Mouse (Mus musculus) G1E (cell line): ENCODE measurements around the gene Clic4.

ENCODE experiments used
- CTCF ChIP-seq: IDR thresholded peaks from 2 replicates; pipeline ENCODE4 v1.5.1; 2012; ENCODE audit warnings: low read depth, low read length, inconsistent platforms, mixed read lengths
- GATA2 ChIP-seq: IDR thresholded peaks from 2 replicates; pipeline ENCODE4 v1.6.1; 2012; ENCODE audit warnings: low read depth, low read length, inconsistent platforms, borderline replicate concordance

DNA sequence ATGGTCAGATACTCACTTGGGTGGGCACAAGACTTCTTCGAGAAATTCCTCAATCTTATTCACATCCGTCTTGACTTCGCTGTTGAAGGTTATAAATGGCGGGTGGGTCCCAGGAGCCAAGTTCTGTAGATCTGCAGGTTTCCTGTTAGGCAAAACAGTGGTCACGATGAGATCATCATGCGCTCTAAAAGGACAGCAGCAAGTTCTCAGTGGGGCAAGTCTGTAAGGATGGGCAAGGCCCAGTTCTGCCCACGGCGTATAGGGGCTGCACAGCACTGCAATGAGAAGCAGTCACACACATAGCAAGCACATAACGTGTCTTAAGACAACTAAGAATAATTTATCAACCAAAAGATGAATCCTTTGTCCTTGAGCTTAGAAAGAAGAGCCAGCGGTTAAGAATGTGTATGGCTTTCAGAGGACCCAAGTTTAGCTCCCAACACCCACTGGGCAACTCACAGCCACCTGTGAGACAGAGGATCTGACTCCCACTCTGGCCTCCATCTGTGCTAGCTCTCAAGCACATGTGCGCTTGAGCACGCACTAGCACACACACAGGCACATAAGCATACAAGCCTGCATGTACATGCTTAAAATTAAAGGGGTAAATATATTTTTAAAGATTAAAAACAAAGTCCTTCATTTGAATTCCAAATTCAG, 46.5 kb downstream of the Clic4 start:
- TF ChIP-seq CTCF: no peak
- no peak for TF ChIP-seq GATA2
